Mouse (Mus musculus) CD4-positive, CD25-positive, alpha-beta regulatory T cell, adult 9 weeks (primary cell): ENCODE results near the gene March9. TPM values are rescaled to one million over a fixed set of nuclear protein-coding genes. Genes with fewer than 3 reads are reported as not detected.

Experiments used
- polyA plus RNA-seq: library from polyadenylated mRNA; unstranded; fragments of 100-300 nt; shearing (Covaris generic); gene quantifications from one replicate; pipeline ENCODE4 v1.2.1, GENCODE M21; 2017

The March9 gene
- 0.38 TPM for polyA plus RNA-seq

GRCm38 (mm10) chr10:127059968-127060916 is at the start of gene March9:
Gene March9, minus strand, starts transcription at chr10:127060184.

GRCm38 (mm10) chr10:127075080-127075479 is 15.1 kb upstream of the March9 start, which contains the start of gene Agap2:
Gene Agap2, plus strand, starts transcription at chr10:127075284.

GRCm38 (mm10) chr10:127070190-127071121 is 10.5 kb upstream of the March9 start, which contains the start of gene Tspan31:
Gene Tspan31, minus strand, starts transcription at chr10:127070264.

GRCm38 (mm10) chr10:127063239-127063872 is 3.4 kb upstream of the March9 start, which contains the start of gene Cdk4:
Gene Cdk4, plus strand, starts transcription at chr10:127063534.

GRCm38 (mm10) chr10:127047954-127048353 is 12.0 kb downstream of the March9 start, which contains the start of gene Cyp27b1:
Gene Cyp27b1, plus strand, starts transcription at chr10:127048250.

GRCm38 (mm10) chr10:127041274-127041766 is 18.7 kb downstream of the March9 start, which contains the start of the genes Mettl1 and Eef1akmt3:
Gene Mettl1, plus strand, starts transcription at chr10:127041414.
Gene Eef1akmt3, minus strand, starts transcription at chr10:127041513.

GRCm38 (mm10) chr10:127030336-127031296 is 29.4 kb downstream of the March9 start, which contains the start of gene Tsfm:
Gene Tsfm, minus strand, starts transcription at chr10:127030840.

Other genes starting within 250 kb of the March9 start
- gene Atp23, start 158.8 kb downstream of the March9 start, polyA plus RNA-seq = 5.1 TPM
- 15.0 TPM for gene Ctdsp2, start 81.5 kb downstream of the March9 start, polyA plus RNA-seq
- 0.19 TPM for gene Avil, start 59.5 kb downstream of the March9 start, polyA plus RNA-seq
- gene Tsfm, start 29.3 kb downstream of the March9 start, polyA plus RNA-seq = 50.6 TPM
- 33.0 TPM for gene Mettl1, start 18.8 kb downstream of the March9 start, polyA plus RNA-seq
- gene Eef1akmt3, start 18.7 kb downstream of the March9 start, polyA plus RNA-seq = 0.14 TPM
- not detected for gene Cyp27b1, start 11.9 kb downstream of the March9 start, polyA plus RNA-seq
- gene Cdk4, start 3.4 kb upstream of the March9 start, polyA plus RNA-seq = 421 TPM
- 94.3 TPM for gene Tspan31, start 10.1 kb upstream of the March9 start, polyA plus RNA-seq
- gene Agap2, start 15.1 kb upstream of the March9 start, polyA plus RNA-seq = 29.1 TPM
- 205 TPM for gene Os9, start 60.9 kb upstream of the March9 start, polyA plus RNA-seq
- 571 TPM for gene B4galnt1, start 105.0 kb upstream of the March9 start, polyA plus RNA-seq
- gene Slc26a10, start 120.5 kb upstream of the March9 start, polyA plus RNA-seq = 7.1 TPM
- not detected for gene Arhgef25, start 129.9 kb upstream of the March9 start, polyA plus RNA-seq
- 130 TPM for gene Dtx3, start 135.5 kb upstream of the March9 start, polyA plus RNA-seq
- 45.1 TPM for gene Pip4k2c, start 151.4 kb upstream of the March9 start, polyA plus RNA-seq
- gene Kif5a, start 203.2 kb upstream of the March9 start, polyA plus RNA-seq = 0.45 TPM
- gene Dctn2, start 206.2 kb upstream of the March9 start, polyA plus RNA-seq = 136 TPM
- 8.3 TPM for gene Mbd6, start 228.8 kb upstream of the March9 start, polyA plus RNA-seq